Mouse (Mus musculus) lung, adult 2 months (tissue): Measurements from ENCODE around the gene Gstm3. TPM values are rescaled to one million over a fixed set of nuclear protein-coding genes. Genes with fewer than 3 reads are reported as not detected.
"Not testable (repeated sequence)": the region's sequence is repeated elsewhere in the genome, so short reads cannot be mapped to it uniquely, and the experiment has no call there.

Experiments
- DNase-seq: peaks from one replicate; pipeline ENCODE4 v3.0.0; 2022
- H3K4me1 ChIP-seq: fragments of 200-500 bp; 2 replicates; pipeline ENCODE4 v1.6.1; 2011; ENCODE audit warnings: low read length; ENCODE audit not compliant: control insufficient read depth, insufficient read depth
- H3K4me3 ChIP-seq: fragments of 200-500 bp; replicated peaks from 2 replicates; pipeline ENCODE3; 2011; ENCODE audit warnings: low read depth, mild to moderate bottlenecking, control low read depth, low read length; ENCODE audit errors: extremely low read depth
- CTCF ChIP-seq: fragments of 200-500 bp; IDR thresholded peaks from 2 replicates; pipeline ENCODE4 v1.5.1; 2011; ENCODE audit warnings: mild to moderate bottlenecking, low read length, control low read depth; ENCODE audit not compliant: insufficient read depth
- POLR2A ChIP-seq: fragments of 200-500 bp; IDR thresholded peaks from 2 replicates; pipeline ENCODE4 v1.6.1; 2011; ENCODE audit warnings: low read depth, mild to moderate bottlenecking, control low read depth, low read length, borderline replicate concordance; ENCODE audit errors: extremely low read depth
- WGBS: fragments of 180-500 bp; shearing (Covaris S2); methylation state at CpG from one replicate; pipeline ENCODE4 v1.1.7; 2018; 5-methylcytosine and 5-hydroxymethylcytosine counted together
- polyA plus RNA-seq: library from polyadenylated mRNA; depleted of rRNA; stranded (reverse); fragments of >200 nt; gene quantifications from 2 replicates; pipeline ENCODE4 v1.2.3, GENCODE M21; 2012

The Gstm3 gene
- polyA plus RNA-seq, 1 experiment: 3.1 TPM

DNA sequence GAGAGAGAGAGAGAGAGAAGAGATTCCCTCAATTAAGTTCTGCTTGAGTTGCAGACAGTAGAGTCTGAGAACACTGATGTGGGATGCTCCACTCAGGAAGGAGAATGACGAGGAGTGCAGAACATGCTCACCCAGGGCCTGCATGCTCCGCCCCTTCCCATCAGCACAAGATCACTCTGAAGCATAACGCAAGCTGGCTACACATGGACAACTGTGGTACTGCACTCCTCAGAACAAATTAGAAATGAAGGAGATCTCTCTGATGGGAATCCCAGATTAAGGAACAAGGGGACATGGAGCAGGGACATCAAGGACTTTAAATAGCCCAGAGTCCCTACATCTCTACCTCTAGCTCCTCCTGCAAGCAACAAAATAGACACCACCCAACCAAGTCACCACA lies 12.2 kb upstream of the Gstm3 start:
- Histone ChIP-seq H3K4me3 (no peak overlapping the region), H3K4me1 (peaks cover 3% of the 10 kb centered on the region; the same call in 1 of the 2 replicates)
- TF ChIP-seq POLR2A (no peak), CTCF (no peak)
- 73% methylated on average over 3 of the region's 3 CpGs for WGBS
- DNase-seq: no peak

- Histone ChIP-seq H3K4me3 (no peak overlapping the region), H3K4me1 (no peaks in the 10 kb centered on the region)
- 71% methylated on average over 3 of the region's 3 CpGs for WGBS
- TF ChIP-seq POLR2A (no peak), CTCF (no peak)
- no peak for DNase-seq
These were observed 8.6 kb upstream of the Gstm3 start for GRCm38 (mm10) chr3:107977691-107978090.

GRCm38 (mm10) chr3:107974237-107974636 lies 5.2 kb upstream of the Gstm3 start:
- 90% methylated on average over 1 of the region's 1 CpGs for WGBS
- no peak overlapping the region for H3K4me3 ChIP-seq
- H3K4me1 ChIP-seq: no peaks in the 10 kb centered on the region
- TF ChIP-seq POLR2A: no peak
- TF ChIP-seq CTCF: no peak
- no peak for DNase-seq

DNA sequence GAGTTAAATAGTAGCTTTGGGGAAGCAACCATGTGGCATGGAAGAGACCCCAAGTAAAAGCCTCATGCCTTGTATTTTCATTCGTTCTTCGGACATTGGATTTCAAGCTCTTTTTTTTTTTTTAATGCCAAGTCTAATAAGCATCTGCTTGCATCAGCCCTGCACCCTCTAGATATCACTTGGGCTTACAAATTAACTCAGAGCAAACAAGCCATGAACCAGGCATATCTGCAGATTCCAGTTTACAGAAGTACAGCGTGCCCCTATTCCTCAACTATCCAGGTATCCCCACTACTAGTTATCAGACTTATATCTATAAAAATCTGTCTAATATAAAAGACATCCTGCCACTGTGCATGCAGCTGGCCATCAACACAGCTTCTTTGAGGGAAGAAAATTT lies 3.0 kb upstream of the Gstm3 start:
- TF ChIP-seq POLR2A (no peak), CTCF (no peak)
- 78% methylated on average over 3 of the region's 3 CpGs for WGBS
- no peak for DNase-seq

GRCm38 (mm10) chr3:107971101-107971500 lies 2.0 kb upstream of the Gstm3 start:
- not testable (repeated sequence) for DNase-seq, H3K4me1 ChIP-seq, H3K4me3 ChIP-seq
- WGBS: 64% methylated on average over 3 of the region's 3 CpGs

More for the DNA sequence above, 3.0 kb upstream of the Gstm3 start:
- Histone ChIP-seq H3K4me1 (no peaks in the 10 kb centered on the region), H3K4me3 (no peak overlapping the region)

DNA sequence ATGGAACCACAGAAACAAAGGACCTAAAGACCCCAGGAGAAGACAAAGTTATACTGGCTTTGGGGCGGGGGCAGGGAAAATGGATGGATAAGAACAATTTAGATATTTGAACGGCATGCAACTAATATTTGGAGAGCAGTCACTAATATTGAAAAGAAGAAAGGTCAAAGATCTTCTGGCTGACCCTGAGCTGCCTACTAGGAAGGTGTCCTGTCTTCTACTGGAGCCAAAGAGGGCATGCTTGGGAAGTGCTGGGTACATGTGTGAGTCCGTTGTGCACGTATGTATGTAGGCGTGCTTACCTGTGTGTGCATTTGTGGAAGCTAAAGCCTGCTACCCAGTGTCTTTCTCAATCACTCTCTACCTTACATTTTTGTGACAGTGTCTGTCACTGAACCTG lies 2.5 kb downstream of the Gstm3 start:
- no peak for DNase-seq
- TF ChIP-seq CTCF (no peak), POLR2A (no peak)
- peaks cover 6% of the 10 kb centered on the region for H3K4me1 ChIP-seq
- 95% methylated on average over 5 of the region's 5 CpGs for WGBS
- no peak overlapping the region for H3K4me3 ChIP-seq

DNA sequence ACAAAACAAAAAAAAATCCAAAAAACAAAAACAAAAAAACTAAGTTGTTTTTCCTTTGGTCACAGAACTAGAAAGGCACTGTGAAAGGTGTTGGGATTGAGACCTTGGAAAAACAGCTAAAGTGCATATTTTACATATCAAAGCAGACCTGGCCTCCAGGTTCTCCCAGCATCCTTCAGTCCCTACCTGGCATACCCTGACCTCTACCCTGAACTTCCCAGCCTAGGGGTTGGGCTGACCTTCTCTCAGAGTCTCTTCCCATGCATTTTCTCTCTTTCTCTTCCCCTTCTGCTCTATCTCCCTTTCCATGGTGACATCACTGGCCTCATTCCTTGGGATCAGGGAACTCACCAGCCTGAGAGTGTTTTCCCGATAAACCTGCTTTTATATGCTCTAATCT lies 3.5 kb downstream of the Gstm3 start:
- Histone ChIP-seq H3K4me1 (peaks cover 6% of the 10 kb centered on the region), H3K4me3 (no peak overlapping the region)
- whole genome bisulfite sequencing: 63% methylated on average over 1 of the region's 1 CpGs
- TF ChIP-seq CTCF (no peak), POLR2A (no peak)
- DNase-seq: no peak

GRCm38 (mm10) chr3:107964656-107965308 lies 4.3 kb downstream of the Gstm3 start:
- Histone ChIP-seq H3K4me3 (no peak overlapping the region), H3K4me1 (peaks cover 6% of the 10 kb centered on the region)
- no peak for TF ChIP-seq CTCF
- no peak for TF ChIP-seq POLR2A
- WGBS: 57% methylated on average over 5 of the region's 5 CpGs
- no peak for DNase-seq

DNA sequence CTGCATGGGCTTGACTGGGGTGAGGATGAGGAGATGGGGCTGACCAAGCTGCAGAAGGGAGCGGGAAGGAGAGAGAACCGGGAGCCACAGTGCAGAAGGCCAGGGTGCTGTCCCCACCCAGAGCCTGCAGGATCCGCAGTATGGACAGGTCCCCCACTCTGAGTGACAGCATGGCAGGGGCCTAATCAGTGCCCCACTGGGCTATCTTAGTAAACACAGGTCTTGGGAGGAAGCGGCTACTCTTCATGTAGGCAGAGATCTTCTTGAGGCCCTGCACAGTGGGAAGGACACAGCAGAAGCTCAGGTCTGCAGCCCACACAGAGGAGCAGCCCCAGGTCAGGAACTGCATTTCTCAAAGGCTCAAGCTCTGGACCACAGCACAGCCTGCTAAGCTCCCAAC lies 5.1 kb downstream of the Gstm3 start:
- no peak overlapping the region for H3K4me3 ChIP-seq
- no peak for TF ChIP-seq POLR2A
- no peak for TF ChIP-seq CTCF
- no peak for DNase-seq
- 93% methylated on average over 4 of the region's 4 CpGs for WGBS
- H3K4me1 ChIP-seq: peaks cover 6% of the 10 kb centered on the region

GRCm38 (mm10) chr3:107955260-107955659 lies 13.8 kb downstream of the Gstm3 start:
- 90% methylated on average over 9 of the region's 9 CpGs for WGBS
- H3K4me1 ChIP-seq, H3K4me3 ChIP-seq, DNase-seq: not testable (repeated sequence)
